Mouse (Mus musculus) heart, embryonic 12.5 days (tissue): ENCODE data around the gene Mogs. TPM values are rescaled to one million over a fixed set of nuclear protein-coding genes. Genes with fewer than 3 reads are reported as not detected.

Experiments
- ATAC-seq: fragments of 200-750 bp; cut with Nextera tagmentation; 2 replicates; pipeline ENCODE4 v1.8.0; 2017; ENCODE audit warnings: moderate TSS enrichment, moderate library complexity; ENCODE audit not compliant: insufficient number of reproducible peaks, low FRiP score
- H3K27ac ChIP-seq: fragments of 300-500 bp; sonication (generic); 2 replicates; pipeline ENCODE4 v1.5.1; 2016; ENCODE audit warnings: mild to moderate bottlenecking, moderate library complexity; ENCODE audit not compliant: poor library complexity, severe bottlenecking
- H3K27me3 ChIP-seq: fragments of 300-500 bp; sonication (generic); replicated peaks from 2 replicates; pipeline ENCODE4 v1.6.1; 2016; ENCODE audit warnings: mild to moderate bottlenecking, moderate library complexity
- H3K36me3 ChIP-seq: fragments of 300-500 bp; sonication (generic); 2 replicates; pipeline ENCODE4 v1.6.1; 2016; ENCODE audit warnings: mild to moderate bottlenecking, moderate library complexity
- H3K4me1 ChIP-seq: fragments of 300-500 bp; sonication (generic); replicated peaks from 2 replicates; pipeline ENCODE4 v1.6.1; 2016; ENCODE audit warnings: mild to moderate bottlenecking
- H3K4me2 ChIP-seq: fragments of 300-500 bp; sonication (generic); 2 replicates; pipeline ENCODE4 v1.6.1; 2016; ENCODE audit warnings: mild to moderate bottlenecking, moderate library complexity
- H3K4me3 ChIP-seq: fragments of 300-500 bp; sonication (generic); 2 replicates; pipeline ENCODE4 v1.5.1; 2016; ENCODE audit warnings: mild to moderate bottlenecking
- H3K9ac ChIP-seq: fragments of 300-500 bp; sonication (generic); 2 replicates; pipeline ENCODE4 v1.6.1; 2016; ENCODE audit warnings: mild to moderate bottlenecking, moderate library complexity
- H3K9me3 ChIP-seq: fragments of 300-500 bp; sonication (generic); replicated peaks from 2 replicates; pipeline ENCODE4 v1.6.1; 2016; ENCODE audit warnings: mild to moderate bottlenecking, moderate library complexity
- WGBS: fragments of 180-500 bp; shearing (Covaris S2); methylation state at CpG from one replicate; pipeline ENCODE4 v1.1.7; 2016; 5-methylcytosine and 5-hydroxymethylcytosine counted together
- polyA plus RNA-seq: library from polyadenylated mRNA; unstranded; fragments of >200 nt; fragmentation: Nextera tagmentation; extraction: Ambion mirVana; gene quantifications from 2 replicates; pipeline ENCODE4 v1.2.1, GENCODE M21; 2016

Gene Mogs
- polyA plus RNA-seq, 1 experiment from 2014 or later, result 30.8 TPM

GRCm38 (mm10) chr6:83138056-83138455 lies 22.8 kb downstream of the Mogs start:
- Histone ChIP-seq H3K4me1 (peaks cover 53% of the 10 kb centered on the region), H3K9me3 (no peaks in the 10 kb centered on the region), H3K4me2 (peak overlapping the region; percentile 85), H3K27ac (peak overlapping the region; percentile 100), H3K4me3 (peak overlapping the region; percentile 68), H3K9ac (peak overlapping the region; percentile 92), H3K36me3 (no peaks in the 10 kb centered on the region; the same call in 1 of the 2 replicates), H3K27me3 (peaks cover 11% of the 10 kb centered on the region; the same call in 1 of the 2 replicates)
- 2% methylated on average over 11 of the region's 11 CpGs for WGBS
- ATAC-seq, result peak; percentile 50; the same call in 1 of the 2 replicates

- H3K4me2 ChIP-seq, result no peak overlapping the region
- H3K4me1 ChIP-seq, result peaks cover 54% of the 10 kb centered on the region
- no peaks in the 10 kb centered on the region; the same call in 1 of the 2 replicates for H3K36me3 ChIP-seq
- 87% methylated on average over 8 of the region's 8 CpGs for WGBS
- H3K27me3 ChIP-seq, result peaks cover 2% of the 10 kb centered on the region; the same call in 1 of the 2 replicates
- H3K9me3 ChIP-seq, result no peaks in the 10 kb centered on the region
- no peak for ATAC-seq
- H3K9ac ChIP-seq, result no peak overlapping the region
- H3K4me3 ChIP-seq, result no peak overlapping the region
- no peak overlapping the region for H3K27ac ChIP-seq
Observed at GRCm38 (mm10) chr6:83140044-83140443, 24.7 kb downstream of the Mogs start.

- Histone ChIP-seq H3K36me3 (peaks cover 6% of the 10 kb centered on the region; the same call in 1 of the 2 replicates), H3K4me1 (peaks cover 38% of the 10 kb centered on the region), H3K4me2 (peak overlapping the region; percentile 74), H3K4me3 (peak overlapping the region; percentile 42), H3K27ac (peak overlapping the region; percentile 36; the same call in 1 of the 2 replicates), H3K9ac (peak overlapping the region; percentile 65), H3K27me3 (no peaks in the 10 kb centered on the region), H3K9me3 (no peaks in the 10 kb centered on the region)
- 55% methylated on average over 4 of the region's 4 CpGs for whole genome bisulfite sequencing
- no peak for ATAC-seq
Observed at GRCm38 (mm10) chr6:83141636-83142035, 26.3 kb downstream of the Mogs start.

GRCm38 (mm10) chr6:83142211-83142731 lies 27.0 kb downstream of the Mogs start:
- ATAC-seq, result no peak
- no peaks in the 10 kb centered on the region for H3K9me3 ChIP-seq
- H3K4me3 ChIP-seq, result peak overlapping the region; percentile 42
- 6% methylated on average over 41 of the region's 41 CpGs for WGBS
- H3K27me3 ChIP-seq, result no peaks in the 10 kb centered on the region
- peaks cover 37% of the 10 kb centered on the region for H3K4me1 ChIP-seq
- H3K36me3 ChIP-seq, result peaks cover 12% of the 10 kb centered on the region
- peak overlapping the region; percentile 65 for H3K9ac ChIP-seq
- peak overlapping the region; percentile 74 for H3K4me2 ChIP-seq
- peak overlapping the region; percentile 36 for H3K27ac ChIP-seq

- 42% methylated on average over 11 of the region's 11 CpGs for WGBS
- peaks cover 18% of the 10 kb centered on the region for H3K36me3 ChIP-seq
- peak overlapping the region; percentile 65 for H3K9ac ChIP-seq
- no peak for ATAC-seq
- H3K4me1 ChIP-seq, result peaks cover 36% of the 10 kb centered on the region
- peak overlapping the region; percentile 74 for H3K4me2 ChIP-seq
- no peaks in the 10 kb centered on the region for H3K9me3 ChIP-seq
- H3K27me3 ChIP-seq, result no peaks in the 10 kb centered on the region
- no peak overlapping the region for H3K27ac ChIP-seq
- H3K4me3 ChIP-seq, result peak overlapping the region; percentile 42
Observed at GRCm38 (mm10) chr6:83142886-83143285, 27.6 kb downstream of the Mogs start.

GRCm38 (mm10) chr6:83145209-83145608 lies 29.9 kb downstream of the Mogs start:
- H3K4me2 ChIP-seq, result no peak overlapping the region
- no peaks in the 10 kb centered on the region for H3K27me3 ChIP-seq
- no peaks in the 10 kb centered on the region for H3K9me3 ChIP-seq
- H3K4me3 ChIP-seq, result no peak overlapping the region
- H3K4me1 ChIP-seq, result peaks cover 20% of the 10 kb centered on the region
- H3K36me3 ChIP-seq, result peaks cover 41% of the 10 kb centered on the region
- no peak overlapping the region for H3K27ac ChIP-seq
- ATAC-seq, result no peak
- no peak overlapping the region for H3K9ac ChIP-seq
- WGBS, result 63% methylated on average over 2 of the region's 2 CpGs

GRCm38 (mm10) chr6:83145805-83146204 lies 30.5 kb downstream of the Mogs start:
- Histone ChIP-seq H3K36me3 (peaks cover 47% of the 10 kb centered on the region), H3K4me1 (peaks cover 24% of the 10 kb centered on the region), H3K27me3 (no peaks in the 10 kb centered on the region), H3K9me3 (no peaks in the 10 kb centered on the region), H3K27ac (0 out of 2 replicates have a peak overlapping the region, but pooled peaks have one; percentile 33), H3K4me3 (no peak overlapping the region), H3K4me2 (no peak overlapping the region), H3K9ac (0 out of 2 replicates have a peak overlapping the region, but pooled peaks have one; percentile 15)
- WGBS, result 59% methylated on average over 9 of the region's 9 CpGs
- ATAC-seq, result no peak

- Histone ChIP-seq H3K36me3 (peaks cover 54% of the 10 kb centered on the region), H3K4me1 (peaks cover 26% of the 10 kb centered on the region), H3K9ac (no peak overlapping the region), H3K27ac (no peak overlapping the region), H3K9me3 (no peaks in the 10 kb centered on the region), H3K27me3 (no peaks in the 10 kb centered on the region), H3K4me3 (no peak overlapping the region), H3K4me2 (no peak overlapping the region)
- no peak for ATAC-seq
- 59% methylated on average over 7 of the region's 7 CpGs for WGBS
Observed at GRCm38 (mm10) chr6:83147280-83147679, 32.0 kb downstream of the Mogs start.

GRCm38 (mm10) chr6:83151721-83152120 lies 36.4 kb downstream of the Mogs start:
- Histone ChIP-seq H3K27me3 (0 out of 2 replicates have a peak, but pooled peaks cover 13% of the 10 kb centered on the region), H3K4me2 (0 out of 2 replicates have a peak overlapping the region, but pooled peaks have one; percentile 6), H3K36me3 (peaks cover 58% of the 10 kb centered on the region), H3K9ac (peak overlapping the region; percentile 39), H3K4me1 (peaks cover 25% of the 10 kb centered on the region), H3K9me3 (no peaks in the 10 kb centered on the region), H3K4me3 (no peak overlapping the region), H3K27ac (no peak overlapping the region)
- WGBS, result 20% methylated on average over 8 of the region's 8 CpGs
- no peak for ATAC-seq

GRCm38 (mm10) chr6:83153038-83153437 lies 37.7 kb downstream of the Mogs start:
- H3K27ac ChIP-seq, result no peak overlapping the region
- H3K9ac ChIP-seq, result no peak overlapping the region
- 0 out of 2 replicates have a peak, but pooled peaks cover 13% of the 10 kb centered on the region for H3K27me3 ChIP-seq
- ATAC-seq, result no peak
- peaks cover 46% of the 10 kb centered on the region for H3K36me3 ChIP-seq
- H3K9me3 ChIP-seq, result no peaks in the 10 kb centered on the region
- H3K4me2 ChIP-seq, result no peak overlapping the region
- 82% methylated on average over 12 of the region's 12 CpGs for WGBS
- no peak overlapping the region for H3K4me3 ChIP-seq
- peaks cover 25% of the 10 kb centered on the region for H3K4me1 ChIP-seq

- H3K27ac ChIP-seq, result no peak overlapping the region
- 0 out of 2 replicates have a peak, but pooled peaks cover 13% of the 10 kb centered on the region for H3K27me3 ChIP-seq
- no peak overlapping the region for H3K4me2 ChIP-seq
- H3K9me3 ChIP-seq, result no peaks in the 10 kb centered on the region
- H3K4me3 ChIP-seq, result no peak overlapping the region
- ATAC-seq, result no peak
- H3K4me1 ChIP-seq, result peaks cover 25% of the 10 kb centered on the region
- peaks cover 41% of the 10 kb centered on the region for H3K36me3 ChIP-seq
- WGBS, result 55% methylated on average over 5 of the region's 5 CpGs
- no peak overlapping the region for H3K9ac ChIP-seq
Observed at GRCm38 (mm10) chr6:83153485-83153884, 38.2 kb downstream of the Mogs start.
